Mouse (Mus musculus): Measurements from ENCODE around the gene Krtap6-1. TPM values are rescaled to one million over a fixed set of nuclear protein-coding genes. Genes with fewer than 3 reads are reported as not detected.

The Krtap6-1 gene
- not detected in 2 replicates for polyA plus RNA-seq (2012)

DNA sequence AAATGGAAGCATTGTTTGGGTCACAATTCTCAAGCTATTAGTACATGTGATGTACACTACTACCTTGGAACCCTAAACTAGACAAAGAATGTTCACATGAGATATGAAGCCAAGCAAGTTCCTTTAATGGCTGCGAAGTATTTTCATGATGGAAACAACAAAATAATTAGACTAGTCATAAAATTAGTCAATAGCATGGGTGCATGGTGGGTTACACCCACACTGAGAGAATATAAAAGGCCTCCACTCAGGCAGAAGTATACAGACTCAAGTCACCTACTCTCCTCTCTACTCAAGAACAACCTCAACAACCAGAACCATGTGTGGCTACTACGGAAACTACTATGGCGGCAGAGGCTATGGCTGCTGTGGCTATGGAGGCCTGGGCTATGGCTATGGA lies at the start of gene Krtap6-1:
Gene Krtap6-1 (plus strand): TSS at position 301 of the 400 bp plus-strand sequence.

DNA sequence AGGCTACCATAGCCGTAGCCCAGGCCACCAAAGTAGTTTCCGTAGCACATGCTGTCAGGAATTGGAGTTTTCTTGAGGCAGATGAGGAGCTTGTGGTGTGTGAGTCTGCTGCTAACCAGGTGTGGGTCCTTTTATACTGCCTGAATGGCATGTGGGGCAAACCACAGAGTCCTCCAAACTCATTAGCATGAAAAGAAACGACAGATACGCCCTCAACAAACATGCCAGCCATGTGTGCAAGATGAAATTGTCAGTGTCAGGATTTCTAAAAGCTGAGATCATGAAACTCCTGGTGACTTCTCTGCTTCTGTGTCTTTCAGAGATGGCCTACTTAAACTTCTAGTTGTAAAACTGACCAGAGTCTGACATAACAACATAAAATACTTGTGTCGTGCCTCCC lies 20.8 kb upstream of the Krtap6-1 start, which contains the start of gene Krtap22-2:
Gene Krtap22-2 (minus strand): TSS at position 101 of the 400 bp plus-strand sequence.

DNA sequence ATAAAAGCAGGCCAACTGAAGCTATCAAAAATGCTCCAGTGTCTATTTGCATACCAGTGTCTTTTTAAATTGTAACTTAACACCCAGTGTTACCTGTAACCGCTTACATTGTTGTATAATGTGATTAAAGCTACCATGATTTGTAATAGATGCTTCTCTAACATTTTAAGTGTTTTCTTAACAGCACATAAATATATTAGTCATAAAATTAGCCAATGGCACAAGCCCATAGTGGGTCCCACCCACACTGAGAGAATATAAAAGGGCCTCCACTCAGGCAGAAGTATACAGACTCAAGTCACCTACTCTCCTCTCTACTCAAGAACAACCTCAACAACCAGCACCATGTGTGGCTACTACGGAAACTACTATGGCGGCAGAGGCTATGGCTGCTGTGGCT lies 16.5 kb upstream of the Krtap6-1 start, which contains the start of gene Gm10229:
Gene Gm10229 (plus strand): TSS at position 301 of the 400 bp plus-strand sequence.

DNA sequence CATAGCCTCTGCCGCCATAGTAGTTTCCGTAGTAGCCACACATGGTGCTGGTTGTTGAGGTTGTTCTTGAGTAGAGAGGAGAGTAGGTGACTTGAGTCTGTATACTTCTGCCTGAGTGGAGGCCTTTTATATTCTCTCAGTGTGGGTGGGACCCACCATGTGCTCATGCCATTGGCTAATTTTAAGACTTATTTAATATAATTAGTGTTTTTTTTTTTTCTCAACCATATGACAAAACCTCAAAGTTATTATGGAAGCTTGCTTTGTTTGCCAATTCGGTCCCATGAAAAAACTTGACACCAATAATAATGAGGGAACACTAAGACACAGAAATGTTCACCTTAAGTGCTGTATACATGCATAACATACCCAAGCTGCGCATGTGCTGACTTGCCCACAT lies 9.9 kb downstream of the Krtap6-1 start, which contains the start of gene Gm10228:
Gene Gm10228 (minus strand): TSS at position 101 of the 400 bp plus-strand sequence.

DNA sequence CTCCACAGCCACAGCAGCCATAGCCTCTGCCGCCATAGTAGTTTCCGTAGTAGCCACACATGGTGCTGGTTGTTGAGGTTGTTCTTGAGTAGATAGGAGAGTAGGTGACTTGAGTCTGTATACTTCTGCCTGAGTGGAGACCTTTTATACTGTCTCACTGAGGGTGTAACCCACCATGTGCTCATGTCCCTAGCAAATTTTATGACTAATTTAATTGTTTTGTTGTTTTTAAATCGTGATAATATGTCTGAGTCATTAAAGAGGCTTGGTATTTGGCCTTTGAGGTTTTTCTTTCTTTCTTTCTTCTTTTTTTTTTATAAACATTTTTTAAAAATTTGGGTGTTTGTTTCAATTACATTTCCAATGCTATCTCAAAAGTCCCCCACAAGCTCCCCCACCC lies 16.3 kb downstream of the Krtap6-1 start, which contains the start of gene Krtap6-5:
Gene Krtap6-5 (minus strand): TSS at position 101 of the 400 bp plus-strand sequence.

DNA sequence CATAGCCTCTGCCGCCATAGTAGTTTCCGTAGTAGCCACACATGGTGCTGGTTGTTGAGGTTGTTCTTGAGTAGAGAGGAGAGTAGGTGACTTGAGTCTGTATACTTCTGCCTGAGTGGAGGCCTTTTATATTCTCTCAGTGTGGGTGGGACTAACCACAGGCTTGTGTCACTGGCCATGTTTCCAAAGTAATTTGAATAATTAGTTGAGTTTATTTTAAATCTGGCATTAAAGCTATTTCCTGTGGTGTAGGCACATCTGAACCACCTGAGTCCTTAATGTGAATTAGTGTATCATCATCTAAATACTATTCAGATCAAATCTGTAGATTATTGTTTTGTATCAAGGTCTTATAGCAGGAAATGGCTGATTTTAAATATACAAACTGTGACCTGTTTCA lies 32.4 kb downstream of the Krtap6-1 start, which contains the start of gene 1110025L11Rik:
Gene 1110025L11Rik (minus strand): TSS at position 101 of the 400 bp plus-strand sequence.

Other genes starting within 250 kb of the Krtap6-1 start
- gene Gm20741, start 219.5 kb upstream of the Krtap6-1 start, polyA plus RNA-seq (2012): not detected in 2 replicates
- gene Krtap15, start 211.5 kb upstream of the Krtap6-1 start, polyA plus RNA-seq (2012): not detected in 2 replicates
- gene Krtap14, start 205.6 kb upstream of the Krtap6-1 start, polyA plus RNA-seq (2012): not detected in 2 replicates
- not detected in 2 replicates for gene Krtap19-1, start 162.3 kb upstream of the Krtap6-1 start, polyA plus RNA-seq (2012)
- not detected in 2 replicates for gene Krtap19-2, start 157.4 kb upstream of the Krtap6-1 start, polyA plus RNA-seq (2012)
- not detected in 2 replicates for gene Krtap19-3, start 153.7 kb upstream of the Krtap6-1 start, polyA plus RNA-seq (2012)
- gene Krtap19-4, start 146.6 kb upstream of the Krtap6-1 start, polyA plus RNA-seq (2012): not detected in 2 replicates
- not detected in 2 replicates for gene Krtap19-5, start 135.2 kb upstream of the Krtap6-1 start, polyA plus RNA-seq (2012)
- not detected in 2 replicates for gene Krtap19-9b, start 99.4 kb upstream of the Krtap6-1 start, polyA plus RNA-seq (2012)
- gene Krtap16-3, start 68.8 kb upstream of the Krtap6-1 start, polyA plus RNA-seq (2012): not detected in 2 replicates
- not detected in 2 replicates for gene Krtap22-2, start 20.9 kb upstream of the Krtap6-1 start, polyA plus RNA-seq (2012)
- not detected in 2 replicates for gene Gm10229, start 16.4 kb upstream of the Krtap6-1 start, polyA plus RNA-seq (2012)
- 0.28 TPM in 1 of 2 replicates, not detected in the other for gene Gm10228, start 9.8 kb downstream of the Krtap6-1 start, polyA plus RNA-seq (2012)
- gene Krtap6-5, start 16.2 kb downstream of the Krtap6-1 start, polyA plus RNA-seq (2012): not detected in 2 replicates
- gene 1110025L11Rik, start 32.3 kb downstream of the Krtap6-1 start, polyA plus RNA-seq (2012): not detected in 2 replicates
- not detected in 2 replicates for gene Krtap6-3, start 52.3 kb downstream of the Krtap6-1 start, polyA plus RNA-seq (2012)
- not detected in 2 replicates for gene Gm6358, start 109.2 kb downstream of the Krtap6-1 start, polyA plus RNA-seq (2012)
- gene Gm10061, start 119.4 kb downstream of the Krtap6-1 start, polyA plus RNA-seq (2012): not detected in 2 replicates
- gene Gm9789, start 126.3 kb downstream of the Krtap6-1 start, polyA plus RNA-seq (2012): not detected in 2 replicates
- not detected in 2 replicates for gene Gm7735, start 137.8 kb downstream of the Krtap6-1 start, polyA plus RNA-seq (2012)
- not detected in 2 replicates for gene 1110057P08Rik, start 143.0 kb downstream of the Krtap6-1 start, polyA plus RNA-seq (2012)
- gene Krtap20-2, start 174.2 kb downstream of the Krtap6-1 start, polyA plus RNA-seq (2012): not detected in 2 replicates

All from megakaryocyte-erythroid progenitor cell, adult 5 weeks (primary cell).